ENCODE assay signal across 21 mouse cellular contexts in the genomic region with DNA sequence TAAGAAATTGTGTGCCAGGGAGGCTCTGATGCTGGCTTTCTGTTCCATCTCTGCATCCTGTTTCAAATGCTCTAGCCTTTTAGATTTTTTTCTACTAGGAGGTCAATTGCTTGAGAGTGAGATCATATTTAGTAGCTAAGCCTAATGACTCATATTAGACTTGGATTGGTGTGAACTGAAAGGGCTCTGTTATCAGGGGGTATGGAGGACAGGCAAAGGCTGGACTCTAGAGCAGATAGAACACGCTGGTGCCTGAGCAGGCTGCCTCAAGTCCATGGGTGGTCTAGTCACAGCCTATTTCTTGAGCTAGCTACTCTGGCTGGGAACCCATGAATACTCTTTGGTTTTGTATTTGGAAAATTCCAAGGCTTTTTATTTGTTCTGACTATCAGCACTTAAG.
DNase-seq lines count a peak whose midpoint lies in the region; ATAC-seq and TF ChIP-seq lines count a peak whose summit lies in the region.
"Had no signal": no experiment of that assay in that cellular context is flagged by ENCODE, and none has a peak within 500 bp of the region (broad histone marks: within the 10 kb centered on the region; RNA-seq: fewer than 3 reads in every experiment).

No protein-coding gene starts in this region.

- POLR2A ChIA-PET in Patski (lab: Charles Lee): interaction anchor here (0.6 kb wide), 1 partner anchor 65 kb away, joined by 5 read pairs; no protein-coding TSS in a partner anchor

- peak; percentile 21 for DNase-seq in heart, adult 8-10 months (ENCODE audit: low spot score)
- no peak for DNase-seq in heart, postnatal 14 days
- peak; percentile 11 for DNase-seq in heart, postnatal 4 days
- no peak for DNase-seq in heart, postnatal 36 days
- DNase-seq in 3T3-L1 (ENCODE audit: low read depth, low spot score): peak; percentile 20
- peak; percentile 25 for DNase-seq in Patski (ENCODE audit: low read depth, low spot score)
- no peak for DNase-seq in thymus, postnatal 0 days (ENCODE audit: low spot score)
- DNase-seq: adrenal gland, postnatal 10 days; cerebellum, adult 11 months; cerebellum, adult 9-10 months; cerebellum, postnatal 25 days; gastrocnemius, adult 2 months; gastrocnemius, postnatal 25 days; kidney, adult 8-10 months had no signal

- CTCF ChIA-PET in Patski (lab: Charles Lee): interaction anchor here (1.1 to 1.6 kb wide), 2 partner anchors 26 to 34 kb away, joined by 3 to 5 read pairs; no protein-coding TSS in a partner anchor

- peaks cover under 1% of the 10 kb centered on the region for H3K27me3 ChIP-seq in Patski
- H3K27me3 ChIP-seq: embryonic facial prominence, embryonic 12.5 days; forebrain, embryonic 12.5 days; hindbrain, embryonic 12.5 days had no signal

- intact Hi-C loops in heart, postnatal 14 days (cut with DNase I): no loop called here
- intact Hi-C loops in heart, postnatal 36 days (cut with DNase I): no loop called here

- ATAC-seq in Patski: peak; percentile 80
- ATAC-seq: forebrain, embryonic 16.5 days; hindbrain, embryonic 16.5 days; inflammation-experienced regulatory T-cells, adult 6 months; intestine, postnatal 0 days had no signal

- TF ChIP-seq CTCF in Patski (IDR thresholded peaks at IDR 0.05): no peak

- in situ Hi-C loops in Patski (cut with MboI; ENCODE audit: low pct_unique_long_range_greater_than_20kb): no loop called here

Comparison
In these comparisons a context has a peak if more than half of its experiments do, and no peak if none do; other contexts are left out.
1. DNase-seq: peak in heart, adult 8-10 months (single experiment), heart, postnatal 4 days (single experiment), 3T3-L1 (single experiment) and Patski (single experiment); none in heart, postnatal 14 days (0 of 2), heart, postnatal 36 days (0 of 2) and thymus, postnatal 0 days (single experiment).